Mouse (Mus musculus) liver, embryonic 11.5 days (tissue): Measurements from ENCODE around the gene March6. TPM values are rescaled to one million over a fixed set of nuclear protein-coding genes. Genes with fewer than 3 reads are reported as not detected.

ENCODE experiments used
- ATAC-seq: fragments of 200-750 bp; cut with Nextera tagmentation; replicated peaks from 2 replicates; pipeline ENCODE4 v1.8.0; 2017; ENCODE audit warnings: moderate number of reproducible peaks, mild to moderate bottlenecking, moderate TSS enrichment, moderate library complexity; ENCODE audit not compliant: low FRiP score
- DNase-seq: peaks from one replicate; pipeline ENCODE4 v3.0.0-alpha.2; 2017; ENCODE audit warnings: low spot score
- H3K27ac ChIP-seq: fragments of 300-500 bp; sonication (generic); 2 replicates; pipeline ENCODE4 v1.5.1; 2014; ENCODE audit warnings: mild to moderate bottlenecking, low read depth, low read length, control low read depth
- H3K27me3 ChIP-seq: fragments of 300-500 bp; sonication (generic); replicated peaks from 2 replicates; pipeline ENCODE4 v1.6.1; 2014; ENCODE audit warnings: low read length, mixed read lengths; ENCODE audit not compliant: control insufficient read depth, insufficient read depth
- H3K36me3 ChIP-seq: fragments of 300-500 bp; sonication (generic); 2 replicates; pipeline ENCODE4 v1.6.1; 2014; ENCODE audit warnings: mild to moderate bottlenecking, low read length, moderate library complexity, mixed read lengths; ENCODE audit not compliant: control insufficient read depth, insufficient read depth
- H3K4me1 ChIP-seq: fragments of 300-500 bp; sonication (generic); replicated peaks from 2 replicates; pipeline ENCODE4 v1.6.1; 2014; ENCODE audit warnings: low read length, mixed read lengths; ENCODE audit not compliant: control insufficient read depth, insufficient read depth
- H3K4me2 ChIP-seq: fragments of 300-500 bp; sonication (generic); 2 replicates; pipeline ENCODE4 v1.6.1; 2014; ENCODE audit warnings: mild to moderate bottlenecking, control low read depth, moderate library complexity
- H3K4me3 ChIP-seq: fragments of 300-500 bp; sonication (generic); 2 replicates; pipeline ENCODE4 v1.5.1; 2014; ENCODE audit warnings: low read depth, low read length, control low read depth
- H3K9ac ChIP-seq: fragments of 300-500 bp; sonication (generic); 2 replicates; pipeline ENCODE4 v1.6.1; 2014; ENCODE audit warnings: low read depth, low read length, control low read depth
- H3K9me3 ChIP-seq: fragments of 300-500 bp; sonication (generic); 2 replicates; pipeline ENCODE4 v1.6.1; 2016; ENCODE audit warnings: low read length, inconsistent platforms, mixed read lengths; ENCODE audit not compliant: control insufficient read depth
- WGBS: fragments of 180-500 bp; shearing (Covaris S2); extraction: QIAGEN DNeasy Blood & Tissue Kit; methylation state at CpG from one replicate; pipeline ENCODE4 v1.1.7; 2014; 5-methylcytosine and 5-hydroxymethylcytosine counted together
- polyA plus RNA-seq: library from polyadenylated mRNA; unstranded; fragments of >200 nt; fragmentation: Nextera tagmentation; extraction: Ambion mirVana; gene quantifications from 2 replicates; pipeline ENCODE4 v1.2.1, GENCODE M21; 2014

The March6 gene
- polyA plus RNA-seq, 1 experiment from 2014 or later = 36.1 TPM

DNA sequence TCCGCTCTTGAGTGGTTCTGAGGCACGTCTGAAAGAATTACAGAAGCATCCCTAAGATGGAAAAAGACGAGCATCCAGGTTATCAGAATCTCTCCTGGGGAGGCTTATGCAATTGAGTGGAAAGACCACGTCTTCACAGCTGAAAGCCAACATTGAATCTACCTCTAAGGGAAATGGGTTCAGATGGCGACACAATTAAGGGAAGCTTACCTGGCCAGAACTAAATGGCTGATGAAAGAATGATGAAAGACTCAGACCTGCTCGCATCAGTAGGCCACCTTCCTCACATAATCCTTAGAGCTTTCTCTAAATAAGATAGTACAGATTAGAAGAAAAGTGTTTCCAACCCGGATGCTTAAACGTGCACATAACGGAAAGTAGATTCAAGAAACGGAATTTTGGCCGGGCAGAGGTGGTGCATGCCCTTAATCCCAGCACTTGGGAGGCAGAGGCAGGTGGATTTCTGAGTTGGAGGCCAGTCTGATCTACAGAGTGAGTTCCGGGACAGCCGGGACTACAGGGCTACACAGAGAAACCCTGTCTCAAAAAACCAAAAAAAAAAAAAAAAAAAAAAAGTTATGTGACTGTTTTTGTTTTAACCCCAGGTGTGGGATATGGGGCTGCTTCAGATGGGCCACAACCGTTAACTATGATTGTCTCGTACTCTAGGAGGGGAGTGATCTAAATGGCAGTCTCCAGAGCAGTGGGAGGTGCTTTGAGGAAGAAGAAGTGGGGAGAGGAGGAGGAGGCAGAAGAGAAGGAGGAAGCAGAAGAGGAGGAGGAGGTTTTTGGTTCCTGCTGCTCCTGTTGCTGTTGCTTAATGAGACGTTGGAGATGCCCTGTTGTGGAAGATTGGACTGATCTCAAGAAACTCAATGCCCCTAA is 835 bp upstream of the March6 start:
- Histone ChIP-seq H3K4me3 (peak overlapping the region; percentile 87), H3K27me3 (no peaks in the 10 kb centered on the region), H3K27ac (peak overlapping the region; percentile 98), H3K4me1 (peaks cover 51% of the 10 kb centered on the region), H3K9ac (peak overlapping the region; percentile 87), H3K4me2 (peak overlapping the region; percentile 70), H3K9me3 (no peaks in the 10 kb centered on the region), H3K36me3 (peaks cover 3% of the 10 kb centered on the region; the same call in 1 of the 2 replicates)
- DNase-seq (no peak), ATAC-seq (peak; percentile 29; the same call in 1 of the 2 replicates)
- 10% methylated on average over 16 of the region's 16 CpGs for WGBS

- peaks cover 3% of the 10 kb centered on the region; the same call in 1 of the 2 replicates for H3K36me3 ChIP-seq
- peak overlapping the region; percentile 98 for H3K27ac ChIP-seq
- H3K9ac ChIP-seq = peak overlapping the region; percentile 87
- no peaks in the 10 kb centered on the region for H3K9me3 ChIP-seq
- peak; percentile 74 for DNase-seq
- H3K4me1 ChIP-seq = peaks cover 35% of the 10 kb centered on the region
- peak overlapping the region; percentile 87 for H3K4me3 ChIP-seq
- no peaks in the 10 kb centered on the region for H3K27me3 ChIP-seq
- under 1% methylated on average over 45 of the region's 56 CpGs for WGBS
- H3K4me2 ChIP-seq = peak overlapping the region; percentile 87
- peak; percentile 4; the same call in 1 of the 2 replicates for ATAC-seq
Observed at GRCm38 (mm10) chr15:31529811-31530658, 818 bp downstream of the March6 start.

DNA sequence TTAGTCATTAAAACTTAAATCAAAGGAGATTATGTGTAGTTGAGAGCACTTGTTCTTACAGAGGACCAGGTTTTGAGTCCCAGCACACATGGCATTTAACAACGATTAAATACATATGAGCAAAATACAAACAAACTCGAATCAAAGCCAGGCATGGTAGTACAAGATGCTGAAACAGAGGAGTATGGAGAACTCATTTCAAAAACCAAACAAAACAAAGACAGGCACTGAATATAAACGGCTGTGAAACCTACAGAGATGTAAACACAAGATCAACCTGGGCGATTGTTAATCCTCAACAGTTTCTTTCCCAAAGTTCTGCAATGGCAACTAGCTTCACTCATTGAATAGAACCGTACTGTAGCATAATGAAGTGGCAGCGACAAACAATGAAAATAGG is 1.8 kb downstream of the March6 start:
- Histone ChIP-seq H3K4me1 (peaks cover 32% of the 10 kb centered on the region), H3K27me3 (no peaks in the 10 kb centered on the region), H3K9ac (peak overlapping the region; percentile 41; the same call in 1 of the 2 replicates), H3K9me3 (no peaks in the 10 kb centered on the region), H3K4me2 (peak overlapping the region; percentile 87), H3K36me3 (peaks cover 3% of the 10 kb centered on the region; the same call in 1 of the 2 replicates), H3K4me3 (peak overlapping the region; percentile 87), H3K27ac (no peak overlapping the region)
- ATAC-seq (no peak), DNase-seq (no peak)
- WGBS = 43% methylated on average over 6 of the region's 6 CpGs

- no peaks in the 10 kb centered on the region for H3K9me3 ChIP-seq
- 90% methylated on average over 4 of the region's 4 CpGs for WGBS
- H3K4me3 ChIP-seq = no peak overlapping the region
- H3K27ac ChIP-seq = no peak overlapping the region
- peaks cover 3% of the 10 kb centered on the region; the same call in 1 of the 2 replicates for H3K36me3 ChIP-seq
- ATAC-seq (no peak), DNase-seq (no peak)
- no peaks in the 10 kb centered on the region for H3K27me3 ChIP-seq
- no peak overlapping the region for H3K9ac ChIP-seq
- H3K4me2 ChIP-seq = no peak overlapping the region
- H3K4me1 ChIP-seq = peaks cover 36% of the 10 kb centered on the region
Observed at GRCm38 (mm10) chr15:31528477-31528876, 2.4 kb downstream of the March6 start.

DNA sequence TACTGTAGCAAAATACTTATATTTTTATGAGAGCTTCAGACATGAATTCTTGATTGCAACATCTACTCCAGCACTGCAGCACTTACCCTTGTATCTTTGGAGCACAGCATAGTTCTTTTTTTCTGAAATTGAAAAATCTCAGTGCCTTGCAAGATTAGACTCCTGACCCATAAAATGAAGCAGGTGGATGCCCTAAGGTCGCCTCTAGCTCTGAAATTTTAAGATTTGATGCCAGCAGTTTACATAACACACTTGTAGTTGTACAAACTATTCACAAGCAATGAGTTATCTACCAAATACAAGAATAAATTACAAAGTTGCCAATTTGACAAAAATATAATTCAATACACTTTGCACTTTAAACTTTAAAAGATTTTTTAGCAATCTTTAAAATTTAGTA is 4.4 kb downstream of the March6 start:
- H3K27ac ChIP-seq = no peak overlapping the region
- H3K4me1 ChIP-seq = peaks cover 32% of the 10 kb centered on the region
- ATAC-seq = no peak
- H3K4me3 ChIP-seq = no peak overlapping the region
- H3K9me3 ChIP-seq = no peaks in the 10 kb centered on the region
- no peak overlapping the region for H3K4me2 ChIP-seq
- DNase-seq = no peak
- peaks cover 3% of the 10 kb centered on the region; the same call in 1 of the 2 replicates for H3K36me3 ChIP-seq
- H3K27me3 ChIP-seq = no peaks in the 10 kb centered on the region
- 86% methylated on average over 1 of the region's 1 CpGs for WGBS
- H3K9ac ChIP-seq = no peak overlapping the region

GRCm38 (mm10) chr15:31519000-31519399 is 11.9 kb downstream of the March6 start:
- DNase-seq (no peak), ATAC-seq (peak; percentile 56; the same call in 1 of the 2 replicates)
- WGBS = 50% methylated on average over 5 of the region's 5 CpGs
- Histone ChIP-seq H3K9me3 (no peaks in the 10 kb centered on the region), H3K36me3 (no peaks in the 10 kb centered on the region), H3K9ac (no peak overlapping the region), H3K27me3 (no peaks in the 10 kb centered on the region), H3K27ac (no peak overlapping the region), H3K4me3 (no peak overlapping the region), H3K4me1 (peaks cover 21% of the 10 kb centered on the region), H3K4me2 (no peak overlapping the region)

GRCm38 (mm10) chr15:31518371-31518770 is 12.5 kb downstream of the March6 start:
- DNase-seq = no peak
- H3K4me1 ChIP-seq = peaks cover 16% of the 10 kb centered on the region
- 64% methylated on average over 2 of the region's 2 CpGs for whole genome bisulfite sequencing

GRCm38 (mm10) chr15:31517186-31517585 is 13.7 kb downstream of the March6 start:
- 76% methylated on average over 1 of the region's 1 CpGs for WGBS
- Histone ChIP-seq H3K9ac (no peak overlapping the region), H3K9me3 (no peaks in the 10 kb centered on the region), H3K27me3 (no peaks in the 10 kb centered on the region), H3K4me3 (no peak overlapping the region), H3K4me2 (no peak overlapping the region), H3K27ac (no peak overlapping the region), H3K4me1 (peaks cover 8% of the 10 kb centered on the region), H3K36me3 (no peaks in the 10 kb centered on the region)
- ATAC-seq (0 out of 2 replicates have a peak, but pooled peaks have one; percentile 23), DNase-seq (no peak)

More at GRCm38 (mm10) chr15:31518371-31518770, 12.5 kb downstream of the March6 start:
- no peak for ATAC-seq
- no peak overlapping the region for H3K4me2 ChIP-seq
- H3K9me3 ChIP-seq = no peaks in the 10 kb centered on the region
- H3K27me3 ChIP-seq = no peaks in the 10 kb centered on the region
- H3K36me3 ChIP-seq = no peaks in the 10 kb centered on the region
- no peak overlapping the region for H3K27ac ChIP-seq
- no peak overlapping the region for H3K9ac ChIP-seq
- H3K4me3 ChIP-seq = no peak overlapping the region
